Mouse (Mus musculus) lung, postnatal 0 days (tissue): ENCODE measurements around the gene Spopl. TPM values are rescaled to one million over a fixed set of nuclear protein-coding genes. Genes with fewer than 3 reads are reported as not detected.
"Not testable (repeated sequence)": the region's sequence is repeated elsewhere in the genome, so short reads cannot be mapped to it uniquely, and the experiment has no call there.

Source experiments
- ATAC-seq: fragments of 200-750 bp; cut with Nextera tagmentation; 2 replicates; pipeline ENCODE4 v1.8.0; 2017; ENCODE audit warnings: moderate library complexity
- DNase-seq: peaks from one replicate; pipeline ENCODE4 v3.0.0-alpha.2; 2016; ENCODE audit warnings: low spot score
- H3K27ac ChIP-seq: fragments of 300-500 bp; sonication (generic); 2 replicates; pipeline ENCODE4 v1.5.1; 2014; ENCODE audit warnings: antibody characterized with exemption, mild to moderate bottlenecking, low read length, mixed read lengths
- H3K27me3 ChIP-seq: fragments of 300-500 bp; sonication (generic); replicated peaks from 2 replicates; pipeline ENCODE4 v1.6.1; 2014; ENCODE audit warnings: low read length, mixed read lengths; ENCODE audit not compliant: insufficient read depth
- H3K36me3 ChIP-seq: fragments of 300-500 bp; sonication (generic); 2 replicates; pipeline ENCODE4 v1.6.1; 2014; ENCODE audit warnings: low read length, mixed read lengths; ENCODE audit not compliant: insufficient read depth
- H3K4me1 ChIP-seq: fragments of 300-500 bp; sonication (generic); 2 replicates; pipeline ENCODE4 v1.6.1; 2014; ENCODE audit warnings: antibody characterized with exemption, low read depth, low read length, mixed read lengths; ENCODE audit not compliant: insufficient read depth
- H3K4me2 ChIP-seq: fragments of 300-500 bp; sonication (generic); replicated peaks from 2 replicates; pipeline ENCODE4 v1.6.1; 2014; ENCODE audit warnings: low read depth, mild to moderate bottlenecking, low read length, moderate library complexity, mixed read lengths
- H3K4me3 ChIP-seq: fragments of 300-500 bp; sonication (generic); 2 replicates; pipeline ENCODE4 v1.5.1; 2014; ENCODE audit warnings: low read depth, low read length
- H3K9ac ChIP-seq: fragments of 300-500 bp; sonication (generic); replicated peaks from 2 replicates; pipeline ENCODE4 v1.6.1; 2014; ENCODE audit warnings: low read depth, mild to moderate bottlenecking
- H3K9me3 ChIP-seq: fragments of 300-500 bp; sonication (generic); 2 replicates; pipeline ENCODE4 v1.6.1; 2016; ENCODE audit warnings: low read length, mixed read lengths
- CTCF ChIP-seq: IDR thresholded peaks from 2 replicates; pipeline ENCODE4 v1.5.1; 2016; ENCODE audit warnings: antibody characterized with exemption, mild to moderate bottlenecking
- EP300 ChIP-seq: IDR thresholded peaks from 2 replicates; pipeline ENCODE4 v1.6.1; 2016; ENCODE audit warnings: antibody characterized with exemption, mild to moderate bottlenecking, control low read depth
- WGBS: fragments of 180-500 bp; shearing (Covaris S2); extraction: QIAGEN DNeasy Blood & Tissue Kit; methylation state at CpG from one replicate; pipeline ENCODE4 v1.1.7; 2014; 5-methylcytosine and 5-hydroxymethylcytosine counted together
- polyA plus RNA-seq: library from polyadenylated mRNA; unstranded; fragments of >200 nt; fragmentation: Nextera tagmentation; extraction: Ambion mirVana; gene quantifications from 2 replicates; pipeline ENCODE4 v1.2.1, GENCODE M21; 2015

The Spopl gene
- polyA plus RNA-seq, 1 experiment from 2014 or later, result 17.1 TPM

GRCm38 (mm10) chr2:23547220-23547619 is 24.7 kb downstream of the Spopl start:
- H3K9me3 ChIP-seq, result no peaks in the 10 kb centered on the region
- H3K4me2 ChIP-seq, result no peak overlapping the region
- H3K27me3 ChIP-seq, result no peaks in the 10 kb centered on the region
- no peak for DNase-seq
- no peaks in the 10 kb centered on the region for H3K4me1 ChIP-seq
- 94% methylated on average over 1 of the region's 1 CpGs for WGBS
- H3K36me3 ChIP-seq, result no peaks in the 10 kb centered on the region
- no peak for TF ChIP-seq EP300
- no peak for TF ChIP-seq CTCF
- ATAC-seq, result no peak
- H3K4me3 ChIP-seq, result no peak overlapping the region
- H3K27ac ChIP-seq, result no peak overlapping the region
- no peak overlapping the region for H3K9ac ChIP-seq

- Histone ChIP-seq H3K36me3 (no peaks in the 10 kb centered on the region), H3K9ac (no peak overlapping the region), H3K27me3 (no peaks in the 10 kb centered on the region), H3K9me3 (no peaks in the 10 kb centered on the region), H3K4me2 (no peak overlapping the region), H3K27ac (no peak overlapping the region), H3K4me3 (no peak overlapping the region), H3K4me1 (no peaks in the 10 kb centered on the region)
- ATAC-seq (no peak), DNase-seq (no peak)
- 85% methylated on average over 4 of the region's 4 CpGs for WGBS
- no peak for TF ChIP-seq CTCF
- TF ChIP-seq EP300, result no peak
Measured at GRCm38 (mm10) chr2:23539967-23540366, 31.9 kb downstream of the Spopl start.

GRCm38 (mm10) chr2:23527717-23528116 is 44.2 kb downstream of the Spopl start:
- WGBS, result 98% methylated on average over 2 of the region's 2 CpGs
- not testable (repeated sequence) for H3K4me2 ChIP-seq, H3K27ac ChIP-seq, ATAC-seq, H3K27me3 ChIP-seq, H3K4me3 ChIP-seq, H3K4me1 ChIP-seq, H3K9ac ChIP-seq, DNase-seq, H3K9me3 ChIP-seq
- peaks cover 12% of the 10 kb centered on the region; the same call in 1 of the 2 replicates for H3K36me3 ChIP-seq

- DNase-seq (no peak), ATAC-seq (no peak)
- no peak overlapping the region for H3K4me2 ChIP-seq
- no peaks in the 10 kb centered on the region for H3K4me1 ChIP-seq
- WGBS, result 85% methylated on average over 3 of the region's 3 CpGs
- H3K27me3 ChIP-seq, result no peaks in the 10 kb centered on the region
- no peaks in the 10 kb centered on the region; the same call in 1 of the 2 replicates for H3K36me3 ChIP-seq
- H3K27ac ChIP-seq, result no peak overlapping the region
- no peaks in the 10 kb centered on the region for H3K9me3 ChIP-seq
- TF ChIP-seq CTCF (no peak), EP300 (no peak)
- no peak overlapping the region for H3K9ac ChIP-seq
- no peak overlapping the region for H3K4me3 ChIP-seq
Measured at GRCm38 (mm10) chr2:23505141-23505540, 66.8 kb downstream of the Spopl start.

- no peaks in the 10 kb centered on the region for H3K4me1 ChIP-seq
- no peaks in the 10 kb centered on the region for H3K9me3 ChIP-seq
- H3K4me3 ChIP-seq, result no peak overlapping the region
- no peak overlapping the region for H3K27ac ChIP-seq
- 75% methylated on average over 1 of the region's 1 CpGs for WGBS
- H3K9ac ChIP-seq, result no peak overlapping the region
- H3K36me3 ChIP-seq, result no peaks in the 10 kb centered on the region
- DNase-seq, result no peak
- ATAC-seq, result no peak
- H3K27me3 ChIP-seq, result no peaks in the 10 kb centered on the region
- no peak overlapping the region for H3K4me2 ChIP-seq
- TF ChIP-seq CTCF, result no peak
Measured at GRCm38 (mm10) chr2:23481715-23482114, 90.2 kb downstream of the Spopl start.

- no peaks in the 10 kb centered on the region for H3K27me3 ChIP-seq
- TF ChIP-seq EP300, result no peak
- no peak for TF ChIP-seq CTCF
- WGBS, result 75% methylated on average over 1 of the region's 1 CpGs
- H3K4me1 ChIP-seq, result no peaks in the 10 kb centered on the region
- H3K27ac ChIP-seq, result no peak overlapping the region
- H3K4me3 ChIP-seq, result no peak overlapping the region
- H3K4me2 ChIP-seq, result no peak overlapping the region
- H3K9ac ChIP-seq, result no peak overlapping the region
- no peaks in the 10 kb centered on the region for H3K36me3 ChIP-seq
- ATAC-seq, result no peak
- no peak for DNase-seq
- H3K9me3 ChIP-seq, result no peaks in the 10 kb centered on the region
Measured at GRCm38 (mm10) chr2:23467471-23467870, 104.4 kb downstream of the Spopl start.

- H3K9ac ChIP-seq, result no peak overlapping the region
- TF ChIP-seq EP300 (no peak), CTCF (no peak)
- no peak overlapping the region for H3K4me2 ChIP-seq
- ATAC-seq (no peak), DNase-seq (no peak)
- H3K4me1 ChIP-seq, result no peaks in the 10 kb centered on the region
- no peaks in the 10 kb centered on the region for H3K27me3 ChIP-seq
- H3K4me3 ChIP-seq, result no peak overlapping the region
- H3K9me3 ChIP-seq, result no peaks in the 10 kb centered on the region
- H3K27ac ChIP-seq, result no peak overlapping the region
- H3K36me3 ChIP-seq, result no peaks in the 10 kb centered on the region
Measured at GRCm38 (mm10) chr2:23457452-23457851, 114.5 kb downstream of the Spopl start.
